Mouse (Mus musculus) A20 (cell line): ENCODE data around the gene Gm2956.
"Not testable (repeated sequence)": the region's sequence is repeated elsewhere in the genome, so short reads cannot be mapped to it uniquely, and the experiment has no call there.

Experiments
- DNase-seq: peaks from one replicate; pipeline ENCODE4 v3.0.0-alpha.2; 2011; ENCODE audit warnings: low read depth, low spot score

Gene Gm2956

GRCm38 (mm10) chr14:3332087-3332677 is at the start of gene Gm2956:
Gm2956 (plus strand) TSS chr14:3332627.
- not testable (repeated sequence) for DNase-seq

GRCm38 (mm10) chr14:3333406-3333805 is 979 bp downstream of the Gm2956 start:
- not testable (repeated sequence) for DNase-seq

- DNase-seq = not testable (repeated sequence)
Measured at GRCm38 (mm10) chr14:3394793-3395192, 62.4 kb downstream of the Gm2956 start, which contains the start of gene Gm10413. Gm10413 (plus strand) TSS chr14:3395093.
